Mouse (Mus musculus): ENCODE measurements at regions not wholly inside any gene's neighbourhood (a gene's known extent, or its start where the extent isn't known, plus 50 kb on each side); places are given as distances from the start of the nearest gene placed in this dataset.

DNA sequence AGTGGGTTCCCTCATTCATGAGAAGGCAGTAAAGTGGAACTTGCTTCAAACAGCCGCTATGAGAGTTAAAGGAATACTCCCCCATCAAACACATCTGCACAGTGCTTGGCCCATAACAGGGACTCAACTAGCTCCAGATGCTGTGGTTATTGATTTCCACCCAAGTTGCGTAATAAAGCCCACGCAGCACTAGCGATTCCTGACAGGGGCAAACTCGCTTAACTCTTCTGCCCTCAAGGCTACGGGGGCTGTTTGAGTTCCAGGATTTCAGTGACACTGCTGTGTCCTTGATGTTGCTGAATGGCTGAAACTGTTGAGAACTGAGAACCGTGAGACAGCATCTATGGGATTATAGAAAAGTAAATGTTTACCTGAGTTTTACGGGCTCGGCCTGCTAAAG is 50.9 kb upstream of the Neo1 start:
- intact Hi-C loops (cut with DNase I): no loop called here
- no peak for DNase-seq (ENCODE audit: low spot score in 2 of 2)

DNA sequence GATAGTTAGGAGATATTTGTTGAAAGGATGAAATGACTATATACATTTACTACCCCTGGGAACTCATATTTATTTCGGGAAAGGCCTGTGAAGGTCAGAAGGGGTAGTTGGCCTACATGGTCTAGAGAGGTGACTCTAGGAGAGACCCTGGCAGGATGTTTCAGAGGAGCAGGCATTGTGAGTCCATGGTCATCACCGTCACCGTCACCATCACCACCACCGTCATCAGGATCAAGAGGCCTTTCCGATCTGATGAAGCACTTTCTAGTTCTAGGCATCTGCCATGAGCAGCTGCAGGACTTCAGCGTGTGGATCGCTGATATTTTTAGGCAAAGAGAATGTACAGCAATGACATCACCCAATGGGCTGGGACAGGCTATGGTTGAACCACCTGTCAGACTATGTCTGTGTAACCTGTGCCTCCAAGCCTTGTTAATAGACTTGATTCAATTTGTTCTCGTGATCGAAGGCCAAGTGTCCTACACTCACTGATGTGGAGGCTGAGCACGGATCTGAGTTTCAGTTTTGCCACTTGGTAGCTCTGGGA is 50.4 kb upstream of the Neo1 start:
- intact Hi-C loops (cut with DNase I): no loop called here
- DNase-seq (ENCODE audit: low spot score in 2 of 2): no peak
